12 mouse cellular contexts compared by ENCODE assay signal in the genomic region with DNA sequence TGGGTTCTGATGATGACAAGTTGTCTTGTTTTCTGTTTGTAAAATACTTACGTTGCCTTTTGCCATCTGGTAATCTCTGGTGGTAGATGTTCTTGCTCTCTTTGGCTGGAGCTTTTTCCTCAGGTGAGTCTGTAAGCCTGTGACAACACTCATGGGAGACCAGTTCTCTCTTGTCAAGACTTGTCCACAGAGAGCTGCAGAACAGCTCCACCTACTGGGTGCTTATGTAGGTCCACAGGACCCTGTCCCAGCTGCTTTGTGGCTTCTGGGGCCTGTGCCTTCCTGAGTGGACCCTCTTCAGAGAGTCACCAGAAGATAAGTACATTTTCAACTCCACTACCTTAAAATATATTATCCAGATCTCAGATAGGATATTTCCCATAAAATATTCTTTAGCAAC.
DNase-seq lines count a peak whose midpoint lies in the region; ATAC-seq and TF ChIP-seq lines count a peak whose summit lies in the region.
"Had no signal": no experiment of that assay in that cellular context is flagged by ENCODE, and none has a peak within 500 bp of the region (broad histone marks: within the 10 kb centered on the region; RNA-seq: fewer than 3 reads in every experiment).

No protein-coding gene starts in this region.

- TF ChIP-seq EP300 in ES-Bruce4 (IDR thresholded peaks at IDR 0.05; ENCODE audit: insufficient read depth, low read depth, low read length): no peak

- H3K4me3 ChIP-seq in ES-Bruce4 (ENCODE audit: low read depth, low read length): no peak overlapping the region
- H3K4me3 ChIP-seq: hindbrain, embryonic 10.5 days; lung, embryonic 15.5 days; stomach, embryonic 15.5 days had no signal

- no peaks in the 10 kb centered on the region for H3K27me3 ChIP-seq in ES-Bruce4 (ENCODE audit: control insufficient read depth, insufficient read depth, low read length, poor library complexity, severe bottlenecking)
- H3K27me3 ChIP-seq: lung, embryonic 15.5 days; stomach, embryonic 15.5 days had no signal

- H3K27ac ChIP-seq in ES-Bruce4 (ENCODE audit: insufficient read depth, low read length): no peak overlapping the region
- H3K27ac ChIP-seq: hindbrain, embryonic 10.5 days; lung, embryonic 15.5 days; stomach, embryonic 15.5 days had no signal

- no peaks in the 10 kb centered on the region for H3K4me1 ChIP-seq in ES-Bruce4 (ENCODE audit: control insufficient read depth, insufficient read depth, low read length)
- H3K4me1 ChIP-seq: hindbrain, embryonic 10.5 days; lung, embryonic 15.5 days; stomach, embryonic 15.5 days had no signal

- no peaks in the 10 kb centered on the region for H3K36me3 ChIP-seq in ES-Bruce4 (ENCODE audit: control insufficient read depth, insufficient read depth, low read length, poor library complexity, severe bottlenecking)
- H3K36me3 ChIP-seq: G1E; hindbrain, embryonic 10.5 days; lung, embryonic 15.5 days; stomach, embryonic 15.5 days had no signal

- no peaks in the 10 kb centered on the region for H3K9me3 ChIP-seq in ES-Bruce4 (replicated peaks; ENCODE audit: control insufficient read depth, insufficient read depth, low read length, poor library complexity, severe bottlenecking)
- H3K9me3 ChIP-seq: G1E; hindbrain, embryonic 10.5 days; lung, embryonic 15.5 days; stomach, embryonic 15.5 days had no signal

- peak; percentile 1 for DNase-seq in kidney, postnatal 14 days
- no peak for DNase-seq in kidney, adult 11 months
- peak; percentile 54 for DNase-seq in A20 (ENCODE audit: low read depth, low spot score)
- DNase-seq in embryo, embryonic 11 days: peak; percentile 27
- no peak for DNase-seq in urinary bladder, postnatal 36 days (ENCODE audit: low spot score in 2 of 2)
- DNase-seq: kidney, adult 8-10 months had no signal

- peak; percentile 37 for TF ChIP-seq CTCF in ES-Bruce4 (IDR thresholded peaks at IDR 0.05; ENCODE audit: low read depth, low read length)

- TF ChIP-seq POLR2A in ES-Bruce4 (IDR thresholded peaks at IDR 0.05; ENCODE audit: insufficient read depth, low read length): no peak

- no peak for ATAC-seq in activated CD4-positive, CD25-positive, alpha-beta regulatory T cell, adult 4 months

- no peak overlapping the region for H3K9ac ChIP-seq in ES-Bruce4 (ENCODE audit: low read depth, poor library complexity, severe bottlenecking)
- H3K9ac ChIP-seq: lung, embryonic 15.5 days; stomach, embryonic 15.5 days had no signal

Comparison
In these comparisons a context has a peak if more than half of its experiments do, and no peak if none do; other contexts are left out.
1. DNase-seq: peak in kidney, postnatal 14 days (single experiment), A20 (single experiment) and embryo, embryonic 11 days (single experiment); none in kidney, adult 11 months (single experiment) and urinary bladder, postnatal 36 days (0 of 2).